Mouse (Mus musculus) T-helper 2 cell (primary cell): ENCODE measurements around the gene Dusp15.

Experiments
- in situ Hi-C: fragments of 300-600 bp; cut with MboI, MseI; formaldehyde crosslinking; loops from one replicate; pipeline ENCODE4 v1.15.1; 2025; ENCODE audit warnings: high pct_unique_total_duplicates

The Dusp15 gene

DNA sequence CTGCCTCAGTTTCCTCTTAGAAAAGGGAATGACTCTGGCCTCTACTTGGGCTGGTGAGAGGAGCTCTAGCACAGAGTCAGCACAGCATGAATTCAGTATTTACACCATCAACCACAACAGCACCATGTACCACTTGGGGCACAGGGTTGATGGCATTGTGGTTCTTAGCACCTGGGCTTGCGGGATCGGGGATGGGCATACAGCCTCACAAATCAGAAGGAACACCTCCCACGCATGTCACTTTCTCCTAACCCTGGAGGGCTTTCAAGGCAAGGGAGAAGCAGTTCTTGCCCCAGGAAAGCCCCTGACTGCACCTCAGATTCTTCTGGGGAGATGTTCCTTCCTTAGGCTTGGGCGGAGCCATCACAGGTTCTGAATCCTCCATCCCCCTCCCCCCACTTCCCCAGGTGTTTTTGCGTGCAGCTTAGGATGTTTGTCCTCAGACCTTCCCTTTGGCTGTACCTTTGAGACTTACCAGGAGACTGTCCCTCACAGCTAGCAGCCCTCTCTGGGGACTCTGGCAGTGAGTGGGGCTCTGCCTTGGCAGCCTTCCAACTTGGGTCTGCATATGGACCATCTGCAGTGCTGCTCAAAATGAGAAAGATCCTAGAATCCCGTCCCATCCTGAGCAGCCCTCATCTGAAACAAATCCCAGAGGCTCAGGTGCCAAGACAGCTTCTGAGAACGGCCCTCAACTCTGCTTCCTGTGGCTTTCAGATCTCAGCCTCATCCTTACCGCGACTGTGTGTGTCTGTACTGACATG, 45.0 kb downstream of the Dusp15 start:
- in situ Hi-C loops, result no loop called here

GRCm38 (mm10) chr2:152905036-152905829, 46.3 kb downstream of the Dusp15 start:
- in situ Hi-C loops, result no loop called here

DNA sequence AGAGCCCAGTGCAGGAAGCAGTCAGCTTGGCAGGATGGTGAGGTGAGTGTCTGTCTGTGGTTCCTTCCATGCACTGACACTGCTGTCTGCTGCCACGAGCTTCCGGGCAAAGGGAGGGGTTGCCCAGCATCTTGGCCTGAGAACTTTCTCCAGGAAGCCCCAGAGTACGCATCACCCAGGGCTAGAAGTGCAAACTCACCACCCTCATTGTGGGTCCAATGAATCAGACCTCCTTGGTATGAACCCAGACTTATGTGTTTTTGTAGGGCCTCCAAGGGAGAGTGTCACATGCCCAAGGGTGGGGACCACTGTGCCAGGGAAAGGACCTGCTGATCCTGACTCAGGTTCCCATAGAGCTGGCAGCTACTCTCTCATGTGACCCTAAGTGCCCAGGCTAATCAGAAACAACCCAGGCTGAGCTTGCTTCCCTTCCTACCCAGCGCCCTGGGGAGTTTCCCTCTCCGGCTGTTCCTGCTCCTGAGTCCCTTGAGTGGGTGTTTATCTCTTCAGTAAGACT, 47.3 kb downstream of the Dusp15 start:
- in situ Hi-C loops, result no loop called here

GRCm38 (mm10) chr2:152903586-152903985, 47.9 kb downstream of the Dusp15 start:
- in situ Hi-C loops, result no loop called here

GRCm38 (mm10) chr2:152902658-152903057, 48.8 kb downstream of the Dusp15 start:
- in situ Hi-C loops, result no loop called here

DNA sequence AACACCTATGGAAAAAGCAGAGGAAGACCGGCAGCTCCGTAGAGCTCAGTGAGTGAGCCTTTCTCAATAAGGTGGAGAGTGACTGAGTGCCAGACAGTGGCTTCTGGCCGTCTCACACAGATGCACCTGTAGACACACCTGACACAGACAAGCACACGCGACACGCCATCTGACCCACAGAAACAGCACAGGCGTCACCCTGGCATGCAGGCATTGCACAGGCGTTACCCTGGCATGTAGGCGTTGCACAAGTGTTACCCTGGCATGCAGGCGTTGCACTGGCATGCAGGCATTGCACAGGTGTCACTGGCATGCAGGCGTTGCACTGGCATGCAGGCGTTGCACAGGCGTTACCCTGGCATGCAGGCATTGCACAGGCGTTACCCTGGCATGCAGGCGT, 50.2 kb downstream of the Dusp15 start:
- in situ Hi-C loops, result no loop called here

- in situ Hi-C loops, result loop anchor here (5.0 to 10.0 kb wide), 2 partner anchors 42 to 624 kb away; no protein-coding TSS in a partner anchor
These were observed 52.5 kb downstream of the Dusp15 start for GRCm38 (mm10) chr2:152899011-152899410.

DNA sequence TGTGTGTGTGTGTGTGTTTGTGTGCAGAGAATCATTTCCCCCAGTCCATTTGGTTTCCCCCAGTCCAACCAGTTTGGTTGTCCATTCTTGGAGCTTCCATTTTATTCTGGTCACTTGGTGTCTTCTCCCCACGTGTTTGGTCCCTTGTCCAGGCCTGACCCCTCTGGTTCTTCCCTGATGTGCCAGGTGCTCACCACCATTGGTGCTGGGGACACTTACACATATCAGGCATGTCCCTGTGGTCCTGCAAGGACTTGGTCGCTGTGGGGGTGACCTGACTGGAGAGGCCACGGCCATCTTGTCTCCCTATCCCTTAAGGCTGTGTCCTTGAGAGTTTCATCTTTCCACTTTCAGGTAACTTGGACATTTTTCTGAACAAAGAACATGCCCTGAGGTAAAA, 54.6 kb downstream of the Dusp15 start:
- in situ Hi-C loops, result loop anchor here (5.0 to 10.0 kb wide), 2 partner anchors 40 to 622 kb away; no protein-coding TSS in a partner anchor

DNA sequence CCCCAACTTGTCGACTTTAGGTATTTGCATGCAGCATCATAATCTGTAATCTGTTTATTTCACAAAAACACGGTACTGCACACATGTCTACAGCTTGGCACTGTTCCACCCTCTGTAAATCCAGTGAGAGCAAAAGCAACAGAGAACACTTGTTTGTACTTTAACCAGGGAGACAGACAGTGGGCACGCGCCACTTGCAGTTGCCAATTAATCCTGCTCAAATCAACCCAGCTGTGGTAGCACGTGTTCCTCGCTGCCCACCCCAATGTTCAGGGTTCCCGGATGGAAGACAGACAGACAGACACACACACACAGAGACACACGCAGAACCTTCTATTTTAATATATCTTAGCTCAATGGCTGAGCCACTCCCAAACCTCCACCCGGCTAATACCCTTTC, 55.7 kb downstream of the Dusp15 start:
- in situ Hi-C loops, result loop anchor here (5.0 to 10.0 kb wide), 2 partner anchors 39 to 621 kb away; no protein-coding TSS in a partner anchor
